Mouse (Mus musculus) testis, postnatal 14 days (tissue): Measurements from ENCODE around the gene Gpr158.
"Not testable (repeated sequence)": the region's sequence is repeated elsewhere in the genome, so short reads cannot be mapped to it uniquely, and the experiment has no call there.

Source experiments
- DNase-seq: peaks from one replicate; pipeline ENCODE4 v3.0.0; 2021; ENCODE audit warnings: low spot score

Gene Gpr158

GRCm38 (mm10) chr2:21367345-21368111 lies at the start of gene Gpr158:
Gene Gpr158 (plus strand): TSS chr2:21367542.
- peak; percentile 85 for DNase-seq

DNA sequence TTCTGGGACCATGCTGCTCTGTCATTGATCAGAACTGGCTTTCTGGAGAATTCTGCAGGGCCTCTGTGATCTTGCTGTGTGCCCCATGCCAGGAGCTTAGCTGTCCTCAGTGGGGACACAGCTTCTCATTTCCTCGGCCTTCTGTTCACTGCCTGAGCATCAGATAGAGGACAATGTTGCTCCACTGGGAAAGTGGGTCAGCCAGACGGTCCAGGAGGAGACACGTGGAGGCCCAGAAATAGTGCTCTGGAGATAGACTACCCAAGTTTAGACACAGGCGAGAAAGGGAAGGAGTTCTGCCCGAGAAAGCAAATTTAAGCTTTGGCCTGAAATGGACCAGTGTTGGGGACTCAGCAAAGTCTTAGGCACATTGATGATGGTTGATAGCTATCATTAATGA lies 23.5 kb upstream of the Gpr158 start:
- DNase-seq, result no peak

DNA sequence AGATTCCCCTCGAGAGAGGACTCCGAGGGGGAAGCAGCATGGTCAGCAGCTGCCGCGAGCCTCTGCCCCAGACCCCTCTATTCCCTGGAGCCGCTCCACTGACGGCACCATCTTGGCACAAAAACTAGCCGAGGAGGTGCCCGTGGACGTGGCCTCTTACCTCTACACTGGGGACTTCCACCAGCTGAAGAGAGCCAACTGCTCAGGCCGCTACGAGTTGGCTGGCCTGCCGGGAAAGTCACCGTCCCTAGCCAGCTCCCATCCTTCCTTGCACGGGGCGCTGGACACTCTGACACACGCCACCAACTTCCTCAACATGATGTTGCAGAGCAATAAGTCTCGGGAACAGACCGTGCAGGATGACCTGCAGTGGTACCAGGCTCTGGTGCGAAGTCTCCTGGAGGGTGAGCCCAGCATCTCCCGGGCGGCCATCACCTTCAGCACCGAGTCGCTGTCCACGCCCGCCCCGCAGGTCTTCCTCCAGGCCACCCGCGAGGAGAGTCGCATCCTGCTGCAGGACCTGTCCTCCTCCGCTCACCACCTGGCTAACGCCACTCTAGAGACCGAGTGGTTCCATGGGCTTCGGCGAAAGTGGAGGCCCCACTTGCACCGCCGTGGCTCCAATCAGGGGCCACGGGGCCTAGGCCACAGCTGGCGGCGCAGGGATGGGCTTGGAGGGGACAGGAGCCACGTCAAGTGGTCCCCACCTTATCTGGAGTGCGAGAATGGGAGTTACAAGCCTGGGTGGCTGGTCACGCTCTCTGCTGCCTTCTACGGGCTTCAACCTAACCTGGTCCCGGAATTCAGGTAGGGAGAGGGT lies 1.2 kb downstream of the Gpr158 start:
- DNase-seq, result peak; percentile 10

GRCm38 (mm10) chr2:21369171-21369485 lies 1.8 kb downstream of the Gpr158 start:
- DNase-seq, result no peak

- no peak for DNase-seq
Observed at GRCm38 (mm10) chr2:21369556-21369955, 2.2 kb downstream of the Gpr158 start.

DNA sequence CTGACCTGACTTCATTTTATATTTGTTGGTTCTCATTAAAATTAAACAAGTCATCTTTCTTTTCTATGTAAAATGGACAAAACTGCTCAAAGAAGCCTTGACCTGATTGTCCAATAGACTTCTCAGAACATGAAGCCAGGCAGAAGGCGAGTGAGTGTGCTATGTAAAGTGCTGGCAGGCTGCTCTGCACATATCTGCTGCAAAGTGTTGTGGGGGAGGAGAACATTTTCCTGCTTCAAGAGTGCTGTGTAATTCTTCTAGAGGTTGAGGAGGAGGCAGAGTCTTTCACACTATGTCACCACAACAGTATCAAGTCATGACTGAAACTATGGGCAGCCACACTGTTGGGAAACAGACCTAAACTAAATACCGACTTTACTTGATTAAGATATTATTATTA lies 12.2 kb downstream of the Gpr158 start:
- no peak for DNase-seq

DNA sequence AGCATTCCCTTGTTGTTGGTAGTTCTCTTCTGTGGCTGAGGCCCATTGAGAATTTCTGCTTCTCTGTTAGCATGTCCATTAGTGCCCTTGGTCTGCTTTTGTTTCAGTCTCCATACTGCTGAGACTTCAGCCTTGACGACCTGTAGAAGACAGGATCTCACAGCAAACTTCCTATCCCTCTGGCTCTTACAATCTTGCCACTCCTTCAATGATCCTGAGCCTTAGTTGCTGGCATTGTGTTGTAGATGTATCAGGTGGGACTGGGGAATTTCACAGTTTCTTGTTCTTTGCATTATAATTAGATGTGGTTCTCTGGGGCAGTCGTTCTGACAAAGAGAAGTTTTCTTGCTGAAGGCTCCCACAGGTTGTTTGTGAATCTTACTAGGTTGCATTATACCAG lies 25.4 kb downstream of the Gpr158 start:
- no peak for DNase-seq

DNA sequence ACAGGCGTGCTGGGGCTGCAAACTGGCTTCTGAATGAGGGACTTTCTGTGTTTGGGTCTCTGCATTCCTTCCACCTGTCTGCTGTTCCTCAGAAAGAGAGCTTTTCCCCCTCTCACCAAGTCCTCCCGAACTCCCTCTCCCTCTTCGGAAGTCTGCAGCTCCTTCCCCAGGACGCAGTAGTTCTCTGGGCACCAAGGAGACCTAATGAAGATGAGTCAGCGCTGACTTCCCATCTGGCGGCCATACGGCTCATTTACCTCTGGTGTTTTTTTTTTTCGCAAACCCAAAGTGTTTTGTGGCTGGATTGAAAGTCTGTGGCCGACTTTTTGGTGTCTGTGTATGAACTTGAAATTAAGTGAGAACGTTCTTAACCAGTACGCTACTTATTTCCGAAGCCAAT lies 30.0 kb downstream of the Gpr158 start:
- DNase-seq, result no peak

GRCm38 (mm10) chr2:21399657-21400056 lies 32.3 kb downstream of the Gpr158 start:
- DNase-seq, result no peak

GRCm38 (mm10) chr2:21405617-21406016 lies 38.3 kb downstream of the Gpr158 start:
- no peak for DNase-seq

GRCm38 (mm10) chr2:21407443-21407985 lies 40.2 kb downstream of the Gpr158 start:
- DNase-seq, result no peak

DNA sequence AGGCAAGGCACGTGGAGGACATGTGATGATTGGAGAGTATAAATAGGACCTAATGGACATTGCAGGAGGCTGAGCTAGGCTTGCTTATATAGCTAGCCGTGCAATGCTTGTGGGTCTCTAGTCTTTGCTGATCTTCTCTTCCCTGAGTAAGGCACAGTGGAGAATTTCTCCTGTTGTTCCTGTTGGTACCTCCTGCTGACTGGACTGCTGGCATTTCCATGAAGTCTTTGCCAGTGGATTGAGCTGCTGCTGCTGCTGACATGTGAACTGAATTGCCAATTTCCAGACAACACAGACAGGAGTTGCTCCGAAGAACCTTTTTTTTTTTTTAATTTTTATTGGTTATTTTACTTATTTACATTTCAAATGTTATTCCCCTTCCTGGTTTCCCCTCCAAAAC lies 41.5 kb downstream of the Gpr158 start:
- DNase-seq, result no peak

DNA sequence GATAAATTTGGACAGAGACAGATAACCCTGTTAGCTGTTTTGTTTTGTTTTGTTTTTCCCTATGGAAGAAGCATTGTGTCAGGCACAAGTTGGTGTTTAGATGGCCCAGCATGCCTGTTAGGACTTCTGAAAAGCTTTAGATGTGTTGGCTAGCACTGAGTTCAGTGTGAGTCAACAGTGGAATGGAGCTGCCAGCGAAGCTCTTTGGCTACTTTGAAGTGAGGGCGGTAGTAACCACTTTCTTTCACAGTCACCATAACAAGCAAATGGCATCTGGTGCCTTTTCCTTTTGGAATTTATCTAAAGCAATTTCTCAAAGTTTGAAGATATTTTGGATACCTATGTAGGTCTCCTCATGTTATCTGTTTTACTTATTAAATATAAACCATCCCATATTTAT lies 62.9 kb downstream of the Gpr158 start:
- no peak for DNase-seq

DNA sequence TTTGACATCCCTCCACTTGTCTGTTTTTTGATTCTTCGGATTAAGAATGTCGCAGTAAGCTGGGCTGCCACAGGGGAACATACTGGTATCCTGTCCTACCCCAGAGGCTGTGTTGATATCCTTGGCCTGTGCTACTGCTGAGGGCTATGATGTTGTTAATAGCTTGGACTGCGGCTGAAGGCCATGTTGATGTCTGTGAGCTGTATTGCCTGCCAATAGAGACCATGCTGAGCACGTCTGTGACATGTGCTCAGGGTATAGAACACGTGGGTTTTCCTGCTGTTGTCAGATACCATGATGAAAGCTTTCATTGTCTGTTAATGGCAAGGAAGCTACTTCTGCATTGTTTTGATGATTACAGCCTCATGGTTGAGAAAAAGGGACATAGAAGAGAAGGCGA lies 63.8 kb downstream of the Gpr158 start:
- no peak for DNase-seq

DNA sequence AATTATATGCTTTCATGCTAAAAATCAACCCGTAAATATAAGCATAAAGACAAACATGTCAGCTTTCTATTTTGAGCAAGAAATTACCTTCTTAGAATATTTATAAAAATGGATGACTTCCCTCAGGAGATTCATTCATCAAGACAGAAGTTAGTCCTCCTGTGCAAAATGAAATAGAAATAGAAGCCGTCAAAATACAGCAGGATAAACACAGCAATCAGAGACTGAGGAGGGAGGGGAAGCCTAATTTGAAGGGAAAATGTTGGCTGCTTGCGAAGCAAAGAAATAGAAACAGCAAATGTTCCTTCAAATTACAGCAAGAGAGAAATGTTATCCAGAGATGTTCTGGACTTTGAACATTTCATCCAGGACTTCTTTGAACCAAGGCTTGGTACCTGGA lies 72.3 kb downstream of the Gpr158 start:
- no peak for DNase-seq

DNA sequence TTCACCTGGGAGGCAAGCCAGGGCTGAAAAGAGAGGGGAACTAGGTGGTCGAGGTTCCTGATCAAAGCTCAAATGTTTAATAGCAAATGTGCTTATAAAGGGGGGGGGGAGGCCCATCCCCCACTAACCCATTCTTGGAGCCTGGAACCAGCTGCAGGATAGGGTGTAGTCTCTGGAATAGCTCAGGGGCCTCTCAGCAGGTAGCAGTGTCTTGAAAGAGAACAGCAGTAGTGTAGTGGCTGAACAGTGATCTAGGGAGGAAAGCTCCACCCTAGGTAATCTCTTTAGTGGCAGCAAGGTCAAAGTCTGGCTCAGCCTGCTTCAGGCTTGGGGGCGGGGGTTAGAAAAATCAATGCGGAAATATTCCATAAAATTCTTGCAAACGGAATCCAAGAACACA lies 93.3 kb downstream of the Gpr158 start:
- not testable (repeated sequence) for DNase-seq

DNA sequence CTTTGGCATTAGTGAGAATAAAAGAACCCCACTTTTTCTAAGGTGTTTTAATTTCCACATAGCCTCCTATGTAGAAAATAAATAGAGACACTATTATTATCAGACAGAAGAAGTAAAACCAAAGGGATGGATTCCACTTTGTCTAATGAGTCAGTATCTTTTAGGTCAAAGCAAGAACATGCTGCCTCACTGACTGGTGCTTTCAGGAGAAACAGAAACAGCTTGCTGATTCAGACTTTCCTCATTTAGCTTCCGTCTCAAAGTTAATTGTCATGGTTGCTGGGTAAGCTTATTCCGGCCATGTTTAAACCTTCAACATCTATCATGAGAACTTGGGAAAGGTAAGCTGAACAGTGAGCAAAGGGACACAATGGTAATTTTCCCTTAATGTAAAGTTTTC lies 107.6 kb downstream of the Gpr158 start:
- no peak for DNase-seq

DNA sequence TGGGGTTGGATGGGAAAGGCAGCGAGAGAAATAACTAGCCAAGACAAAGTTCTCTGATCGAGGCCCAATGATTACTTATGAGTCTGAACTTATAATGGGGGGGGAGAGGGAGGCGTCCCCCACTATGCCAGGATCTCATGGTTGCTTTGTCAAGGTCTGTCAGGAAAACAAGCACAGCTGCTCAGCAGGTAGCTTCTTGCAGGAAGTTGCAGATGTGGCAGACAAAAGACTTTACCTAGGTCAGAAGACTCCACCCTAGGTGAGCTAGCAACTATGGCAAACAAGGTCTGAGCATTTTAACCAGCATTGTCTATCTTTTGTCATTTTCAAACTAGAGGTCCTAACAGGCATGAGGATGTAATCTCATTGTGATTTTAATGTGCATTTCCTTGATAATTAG lies 129.5 kb downstream of the Gpr158 start:
- DNase-seq, result no peak

DNA sequence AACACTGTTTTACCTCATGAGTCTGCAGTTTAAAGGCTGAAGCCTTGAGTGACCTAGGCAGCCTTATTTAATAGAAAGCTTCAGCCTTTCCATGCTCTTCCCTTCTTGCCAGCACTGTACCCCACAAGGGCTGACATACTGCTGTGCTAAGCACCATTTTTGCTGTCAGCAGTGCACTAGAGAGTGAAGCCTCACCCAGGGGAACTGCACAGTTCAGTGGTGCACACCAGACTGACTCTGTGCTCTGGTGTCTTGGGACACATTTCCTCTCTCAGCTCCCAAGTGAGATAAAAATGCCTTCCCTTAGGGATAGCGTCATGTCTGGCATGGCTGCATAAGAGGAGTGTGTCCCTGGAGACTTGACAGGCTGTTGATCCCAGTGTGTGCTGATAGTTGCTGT lies 130.6 kb downstream of the Gpr158 start:
- no peak for DNase-seq

- DNase-seq, result no peak
Observed at GRCm38 (mm10) chr2:21499399-21499798, 132.1 kb downstream of the Gpr158 start.

- DNase-seq, result no peak
Observed at GRCm38 (mm10) chr2:21507449-21507848, 140.1 kb downstream of the Gpr158 start.

DNA sequence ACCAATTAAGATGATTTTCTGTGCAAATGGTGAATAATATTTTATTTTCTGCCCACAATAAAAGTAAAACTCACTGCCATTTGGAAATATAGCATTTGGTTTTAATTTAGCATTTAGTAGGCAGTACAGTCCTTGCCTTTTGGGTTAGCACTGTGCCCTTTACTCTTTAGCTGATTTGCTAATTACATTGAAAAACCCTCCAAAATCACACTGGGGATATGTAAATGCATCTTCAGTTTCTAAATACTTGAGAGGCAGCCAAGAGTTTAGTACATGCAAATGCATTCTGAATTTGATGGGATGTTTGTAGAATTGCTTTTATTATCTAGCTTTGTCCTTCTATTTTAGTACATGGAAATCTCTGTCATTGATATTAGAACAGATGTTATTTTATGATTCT lies 163.4 kb downstream of the Gpr158 start:
- DNase-seq, result no peak

- DNase-seq, result no peak
Observed at GRCm38 (mm10) chr2:21619180-21619579, 251.8 kb downstream of the Gpr158 start.
